Mouse (Mus musculus): ENCODE measurements at regions not wholly inside any gene's neighbourhood (a gene's known extent, or its start where the extent isn't known, plus 50 kb on each side); places are given as distances from the start of the nearest gene placed in this dataset.

GRCm38 (mm10) chr6:93573679-93574635, 630.7 kb upstream of the Adamts9 start:
- dilution Hi-C loops (cut with MboI; ENCODE audit: extremely low pct_ligation_motif_present, extremely low pct_unique_long_range_greater_than_20kb, low sequenced_read_pairs) = no loop called here
- H3K4me3 ChIP-seq (replicated peaks in 1 of 3; ENCODE audit: low read depth in 2 of 3, low read length in 2 of 3, poor library complexity in 1 of 3) = no peak overlapping the region

GRCm38 (mm10) chr6:93569866-93570265, 626.6 kb upstream of the Adamts9 start:
- H3K4me3 ChIP-seq (replicated peaks in 1 of 3; ENCODE audit: low read depth in 2 of 3, low read length in 2 of 3, poor library complexity in 1 of 3) = no peak overlapping the region
- H3K4me1 ChIP-seq (ENCODE audit: control insufficient read depth in 1 of 2, insufficient read depth in 2 of 2) = no peaks in the 10 kb centered on the region
- DNase-seq (ENCODE audit: extremely low read depth) = no peak
- in situ Hi-C loops (cut with MboI; ENCODE audit: low pct_ligation_motif_present, low pct_unique_long_range_greater_than_20kb, low sequenced_read_pairs) = no loop called here
- H3K27me3 ChIP-seq (replicated peaks) = no peaks in the 10 kb centered on the region
- TF ChIP-seq ZMIZ1 (IDR thresholded peaks at IDR 0.05; ENCODE audit: low read depth, low read length) (no peak), HCFC1 (IDR thresholded peaks at IDR 0.05; ENCODE audit: low read depth, low read length) (no peak), MAFK (IDR thresholded peaks at IDR 0.05; ENCODE audit: insufficient replicate concordance, low read length) (no peak), JUN (IDR thresholded peaks at IDR 0.05; ENCODE audit: insufficient read depth, low read depth, low read length) (no peak), ETS1 (conservative IDR thresholded peaks at IDR 0.05; ENCODE audit: low read depth, low read length) (no peak), SMC3 (IDR thresholded peaks at IDR 0.05; ENCODE audit: low read depth, low read length) (no peak), ZKSCAN1 (IDR thresholded peaks at IDR 0.05; ENCODE audit: borderline replicate concordance, low read depth, low read length) (no peak)
- no peak overlapping the region for H3K9ac ChIP-seq (ENCODE audit: insufficient read depth, low read depth)
- no peak overlapping the region for H3K4me2 ChIP-seq (ENCODE audit: insufficient read depth, low read depth, poor library complexity, severe bottlenecking)
- dilution Hi-C loops (cut with MboI; ENCODE audit: extremely low pct_ligation_motif_present, extremely low pct_unique_long_range_greater_than_20kb, low sequenced_read_pairs) = no loop called here
- H3K27ac ChIP-seq (ENCODE audit: insufficient read depth, low read depth) = no peak overlapping the region
- H3K79me2 ChIP-seq (replicated peaks; ENCODE audit: control insufficient read depth, extremely low read depth, insufficient read depth, poor library complexity, severe bottlenecking) = no peaks in the 10 kb centered on the region
- no peaks in the 10 kb centered on the region for H3K36me3 ChIP-seq (replicated peaks in 1 of 2; ENCODE audit: control insufficient read depth in 1 of 2, insufficient read depth in 1 of 2, low read length in 1 of 2)
- H3K9me3 ChIP-seq (replicated peaks; ENCODE audit: low read length) = peaks cover 71% of the 10 kb centered on the region

More at GRCm38 (mm10) chr6:93573679-93574635, 630.7 kb upstream of the Adamts9 start:
- no peaks in the 10 kb centered on the region for H3K36me3 ChIP-seq (replicated peaks in 1 of 2; ENCODE audit: control insufficient read depth in 1 of 2, insufficient read depth in 1 of 2, low read length in 1 of 2)
- in situ Hi-C loops (cut with MboI; ENCODE audit: low pct_ligation_motif_present, low pct_unique_long_range_greater_than_20kb, low sequenced_read_pairs) = no loop called here
- no peaks in the 10 kb centered on the region for H3K27me3 ChIP-seq (replicated peaks)
- no peaks in the 10 kb centered on the region for H3K4me1 ChIP-seq (ENCODE audit: control insufficient read depth in 1 of 2, insufficient read depth in 2 of 2)
- H3K9me3 ChIP-seq (replicated peaks; ENCODE audit: low read length) = peaks cover 71% of the 10 kb centered on the region
- no peak for DNase-seq (ENCODE audit: extremely low read depth)
- H3K27ac ChIP-seq (ENCODE audit: insufficient read depth, low read depth) = no peak overlapping the region
- no peak overlapping the region for H3K4me2 ChIP-seq (ENCODE audit: insufficient read depth, low read depth, poor library complexity, severe bottlenecking)
- H3K79me2 ChIP-seq (replicated peaks; ENCODE audit: control insufficient read depth, extremely low read depth, insufficient read depth, poor library complexity, severe bottlenecking) = no peaks in the 10 kb centered on the region
- TF ChIP-seq POLR2A (IDR thresholded peaks at IDR 0.05; ENCODE audit: low read depth, low read length) (no peak), TBP (conservative IDR thresholded peaks at IDR 0.05; ENCODE audit: low read depth, low read length) (no peak), SIN3A (IDR thresholded peaks at IDR 0.05; ENCODE audit: low read length) (no peak), ZKSCAN1 (IDR thresholded peaks at IDR 0.05; ENCODE audit: borderline replicate concordance, low read depth, low read length) (no peak), HCFC1 (IDR thresholded peaks at IDR 0.05; ENCODE audit: low read depth, low read length) (no peak), ZC3H11A (IDR thresholded peaks at IDR 0.05; ENCODE audit: low read depth, low read length) (no peak), BHLHE40 (IDR thresholded peaks at IDR 0.05; ENCODE audit: low read depth, low read length) (no peak), NRF1 (IDR thresholded peaks at IDR 0.05; ENCODE audit: low read depth, low read length) (no peak), ZMIZ1 (IDR thresholded peaks at IDR 0.05; ENCODE audit: low read depth, low read length) (no peak), ZNF384 (IDR thresholded peaks at IDR 0.05; ENCODE audit: low read depth, low read length) (no peak), MAFK (IDR thresholded peaks at IDR 0.05; ENCODE audit: insufficient replicate concordance, low read length) (no peak), KAT2A (IDR thresholded peaks at IDR 0.05; ENCODE audit: insufficient replicate concordance, low read length) (no peak), RAD21 (IDR thresholded peaks at IDR 0.05; ENCODE audit: low read depth, low read length) (no peak), MYC (IDR thresholded peaks at IDR 0.05; ENCODE audit: low read depth, low read length) (no peak), CTCF (conservative IDR thresholded peaks at IDR 0.05 in 1 of 2, IDR thresholded peaks at IDR 0.05 in 1 of 2; ENCODE audit: low read depth in 2 of 2, low read length in 2 of 2) (no peak), PAX5 (IDR thresholded peaks at IDR 0.05; ENCODE audit: low read length) (no peak)
- H3K9ac ChIP-seq (ENCODE audit: insufficient read depth, low read depth) = no peak overlapping the region
